Mouse (Mus musculus): Measurements from ENCODE around the gene Robo1. TPM values are rescaled to one million over a fixed set of nuclear protein-coding genes. Genes with fewer than 3 reads are reported as not detected.

Gene Robo1
- polyA plus RNA-seq, 1 experiment, result 74.4 TPM

GRCm38 (mm10) chr16:72356515-72357357, 48.6 kb downstream of the Robo1 start:
- H3K27ac ChIP-seq (ENCODE audit: insufficient read depth, low read depth, low read length), result no peak overlapping the region
- H3K4me3 ChIP-seq (ENCODE audit: insufficient read depth, low read depth, low read length), result no peak overlapping the region
- WGBS, result 89% methylated on average over 2 of the region's 2 CpGs
- no peaks in the 10 kb centered on the region for H3K4me1 ChIP-seq (ENCODE audit: control insufficient read depth, insufficient read depth, low read length)
- no peak for TF ChIP-seq CTCF (IDR thresholded peaks at IDR 0.05; ENCODE audit: insufficient read depth, low read depth, low read length)
- no peak for TF ChIP-seq POLR2A (IDR thresholded peaks at IDR 0.05; ENCODE audit: insufficient read depth, low read depth, low read length)

GRCm38 (mm10) chr16:72376896-72377295, 68.8 kb downstream of the Robo1 start:
- Histone ChIP-seq H3K4me3 (ENCODE audit: insufficient read depth, low read depth, low read length) (no peak overlapping the region), H3K27ac (ENCODE audit: insufficient read depth, low read depth, low read length) (no peak overlapping the region), H3K4me1 (ENCODE audit: control insufficient read depth, insufficient read depth, low read length) (no peaks in the 10 kb centered on the region)
- TF ChIP-seq CTCF (IDR thresholded peaks at IDR 0.05; ENCODE audit: insufficient read depth, low read depth, low read length) (no peak), POLR2A (IDR thresholded peaks at IDR 0.05; ENCODE audit: insufficient read depth, low read depth, low read length) (no peak)
- 82% methylated on average over 5 of the region's 5 CpGs for WGBS

- TF ChIP-seq POLR2A (IDR thresholded peaks at IDR 0.05; ENCODE audit: insufficient read depth, low read depth, low read length) (no peak), CTCF (IDR thresholded peaks at IDR 0.05; ENCODE audit: insufficient read depth, low read depth, low read length) (no peak)
These were observed 73.7 kb downstream of the Robo1 start for GRCm38 (mm10) chr16:72381819-72382218.

DNA sequence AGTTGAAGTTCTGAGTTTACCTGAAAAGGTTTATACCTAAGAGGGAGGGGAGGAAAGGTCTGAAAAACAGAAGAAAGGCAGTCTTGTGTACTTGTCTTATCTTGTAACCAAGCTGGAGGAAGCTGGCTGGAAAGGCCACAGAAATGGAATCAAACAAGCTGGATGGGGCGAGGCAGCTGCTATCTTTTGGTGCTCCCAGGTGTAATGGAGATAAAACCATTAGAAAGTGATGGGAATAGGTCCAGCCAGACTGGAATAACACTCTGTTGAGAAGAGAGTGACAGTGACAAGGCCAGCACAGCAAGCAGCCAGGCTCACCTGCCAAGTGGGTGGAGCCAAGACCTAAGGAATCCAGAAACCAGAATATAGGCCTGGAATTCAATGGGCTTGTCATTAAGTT, 75.5 kb downstream of the Robo1 start:
- Histone ChIP-seq H3K4me3 (ENCODE audit: insufficient read depth, low read depth, low read length) (no peak overlapping the region), H3K27ac (ENCODE audit: insufficient read depth, low read depth, low read length) (no peak overlapping the region), H3K4me1 (ENCODE audit: control insufficient read depth, insufficient read depth, low read length) (no peaks in the 10 kb centered on the region)
- WGBS, result 95% methylated on average over 1 of the region's 1 CpGs
- TF ChIP-seq POLR2A (IDR thresholded peaks at IDR 0.05; ENCODE audit: insufficient read depth, low read depth, low read length) (no peak), CTCF (IDR thresholded peaks at IDR 0.05; ENCODE audit: insufficient read depth, low read depth, low read length) (no peak)

More at GRCm38 (mm10) chr16:72381819-72382218, 73.7 kb downstream of the Robo1 start:
- no peak overlapping the region for H3K27ac ChIP-seq (ENCODE audit: insufficient read depth, low read depth, low read length)
- WGBS, result 86% methylated on average over 6 of the region's 6 CpGs
- no peak overlapping the region for H3K4me3 ChIP-seq (ENCODE audit: insufficient read depth, low read depth, low read length)
- H3K4me1 ChIP-seq (ENCODE audit: control insufficient read depth, insufficient read depth, low read length), result no peaks in the 10 kb centered on the region

GRCm38 (mm10) chr16:72393512-72393911, 85.4 kb downstream of the Robo1 start:
- TF ChIP-seq POLR2A (IDR thresholded peaks at IDR 0.05; ENCODE audit: insufficient read depth, low read depth, low read length), result no peak
- no peak for TF ChIP-seq CTCF (IDR thresholded peaks at IDR 0.05; ENCODE audit: insufficient read depth, low read depth, low read length)
- H3K27ac ChIP-seq (ENCODE audit: insufficient read depth, low read depth, low read length), result no peak overlapping the region
- no peak overlapping the region for H3K4me3 ChIP-seq (ENCODE audit: insufficient read depth, low read depth, low read length)
- 71% methylated on average over 3 of the region's 3 CpGs for WGBS
- no peaks in the 10 kb centered on the region for H3K4me1 ChIP-seq (ENCODE audit: control insufficient read depth, insufficient read depth, low read length)

- no peak for TF ChIP-seq CTCF (IDR thresholded peaks at IDR 0.05; ENCODE audit: insufficient read depth, low read depth, low read length)
- no peak for TF ChIP-seq POLR2A (IDR thresholded peaks at IDR 0.05; ENCODE audit: insufficient read depth, low read depth, low read length)
- H3K27ac ChIP-seq (ENCODE audit: insufficient read depth, low read depth, low read length), result no peak overlapping the region
- no peaks in the 10 kb centered on the region for H3K4me1 ChIP-seq (ENCODE audit: control insufficient read depth, insufficient read depth, low read length)
- no peak overlapping the region for H3K4me3 ChIP-seq (ENCODE audit: insufficient read depth, low read depth, low read length)
- WGBS, result 25% methylated on average over 5 of the region's 5 CpGs
These were observed 90.7 kb downstream of the Robo1 start for GRCm38 (mm10) chr16:72398811-72399210.

- no peak for TF ChIP-seq CTCF (IDR thresholded peaks at IDR 0.05; ENCODE audit: insufficient read depth, low read depth, low read length)
- TF ChIP-seq POLR2A (IDR thresholded peaks at IDR 0.05; ENCODE audit: insufficient read depth, low read depth, low read length), result no peak
- H3K4me1 ChIP-seq (ENCODE audit: control insufficient read depth, insufficient read depth, low read length), result no peaks in the 10 kb centered on the region
- H3K4me3 ChIP-seq (ENCODE audit: insufficient read depth, low read depth, low read length), result no peak overlapping the region
- WGBS, result 31% methylated on average over 9 of the region's 9 CpGs
- H3K27ac ChIP-seq (ENCODE audit: insufficient read depth, low read depth, low read length), result no peak overlapping the region
These were observed 94.3 kb downstream of the Robo1 start for GRCm38 (mm10) chr16:72402381-72402780.

DNA sequence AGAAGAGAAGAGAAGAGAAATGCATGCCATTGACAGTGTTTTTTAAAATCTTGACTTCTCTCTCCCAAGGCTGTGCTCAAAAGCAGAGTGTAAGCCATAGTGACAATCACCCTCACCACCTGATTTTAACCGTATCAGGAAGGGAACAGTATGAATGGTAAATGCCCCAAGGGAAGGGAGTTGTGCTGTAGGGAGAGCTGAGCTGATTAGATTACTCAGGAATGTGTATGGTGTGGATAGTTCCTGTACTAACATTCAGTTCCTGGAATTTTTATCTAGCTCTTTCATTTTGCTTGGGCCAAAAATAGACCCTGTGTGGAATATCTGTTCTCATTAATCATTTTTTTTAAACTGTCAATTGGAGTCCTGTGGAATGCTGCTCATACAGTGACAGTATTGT, 101.7 kb downstream of the Robo1 start:
- Histone ChIP-seq H3K4me3 (ENCODE audit: insufficient read depth, low read depth, low read length) (no peak overlapping the region), H3K4me1 (ENCODE audit: control insufficient read depth, insufficient read depth, low read length) (no peaks in the 10 kb centered on the region), H3K27ac (ENCODE audit: insufficient read depth, low read depth, low read length) (no peak overlapping the region)
- TF ChIP-seq POLR2A (IDR thresholded peaks at IDR 0.05; ENCODE audit: insufficient read depth, low read depth, low read length) (no peak), CTCF (IDR thresholded peaks at IDR 0.05; ENCODE audit: insufficient read depth, low read depth, low read length) (no peak)
- 72% methylated on average over 1 of the region's 1 CpGs for WGBS

- H3K27ac ChIP-seq (ENCODE audit: insufficient read depth, low read depth, low read length), result no peak overlapping the region
- H3K4me1 ChIP-seq (ENCODE audit: control insufficient read depth, insufficient read depth, low read length), result no peaks in the 10 kb centered on the region
- TF ChIP-seq CTCF (IDR thresholded peaks at IDR 0.05; ENCODE audit: insufficient read depth, low read depth, low read length) (no peak), POLR2A (IDR thresholded peaks at IDR 0.05; ENCODE audit: insufficient read depth, low read depth, low read length) (no peak)
- H3K4me3 ChIP-seq (ENCODE audit: insufficient read depth, low read depth, low read length), result no peak overlapping the region
- 66% methylated on average over 5 of the region's 5 CpGs for WGBS
These were observed 103.7 kb downstream of the Robo1 start for GRCm38 (mm10) chr16:72411669-72412270.
